Mouse (Mus musculus) left cerebral cortex, adult 9 months (tissue): ENCODE measurements around the gene Pde4d.

Experiments
- DNase-seq, 2 experiments: peaks; one replicate each; pipeline ENCODE4 v3.0.0; 2022; ENCODE audit warnings: low spot score in 2 of 2

Pde4d gene

DNA sequence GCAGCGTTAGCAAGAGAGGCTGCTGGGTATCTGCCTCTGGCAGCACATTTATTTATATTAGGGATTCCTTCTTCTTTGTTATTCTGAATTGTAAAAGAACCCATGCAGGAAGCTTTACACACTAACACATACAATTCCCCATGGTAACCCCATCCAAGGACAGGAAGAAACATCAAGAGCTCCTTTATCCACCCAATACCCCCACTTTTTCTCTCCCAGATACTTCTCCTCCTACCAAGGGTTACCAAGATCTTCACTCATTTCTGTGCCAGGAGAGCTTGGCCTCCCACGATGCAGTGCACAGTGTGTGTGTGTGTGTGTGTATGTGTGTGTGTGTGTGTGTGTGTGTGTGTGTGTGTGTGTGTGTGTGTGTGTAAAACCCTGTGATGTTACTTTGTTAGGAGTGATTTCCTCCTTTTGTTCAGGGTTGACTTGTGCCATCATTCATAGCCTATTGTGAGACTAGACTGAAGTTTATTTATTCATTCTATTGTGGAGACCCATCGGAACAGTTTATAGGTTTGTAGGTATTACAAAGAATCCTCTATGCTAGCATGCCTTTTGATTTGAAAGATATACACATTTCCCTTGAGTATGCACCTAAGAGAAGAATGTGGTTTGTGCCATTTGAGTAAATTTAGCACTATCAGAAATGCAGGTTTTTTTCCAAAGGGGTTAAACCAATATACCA, 846.7 kb downstream of the Pde4d start:
- DNase-seq, result no peak

DNA sequence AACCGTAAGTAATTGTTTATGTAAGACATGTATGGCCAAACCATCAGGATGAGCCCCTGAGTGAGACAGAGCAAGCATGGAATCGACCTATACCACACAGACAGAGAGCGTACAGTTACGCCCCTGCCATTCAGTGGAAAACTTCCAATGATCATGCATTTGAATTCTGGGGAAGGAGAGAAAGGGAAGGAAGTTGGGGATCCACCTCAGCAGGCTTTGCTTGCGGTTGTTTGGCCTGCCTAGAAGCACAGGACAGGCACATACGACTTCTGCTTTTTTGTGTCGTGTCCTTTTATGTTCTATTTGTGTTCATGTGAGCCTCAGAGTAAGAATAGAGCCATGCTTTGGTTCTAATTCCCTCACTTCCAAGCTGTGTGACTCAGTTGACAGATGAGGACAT, 849.1 kb downstream of the Pde4d start:
- no peak for DNase-seq

DNA sequence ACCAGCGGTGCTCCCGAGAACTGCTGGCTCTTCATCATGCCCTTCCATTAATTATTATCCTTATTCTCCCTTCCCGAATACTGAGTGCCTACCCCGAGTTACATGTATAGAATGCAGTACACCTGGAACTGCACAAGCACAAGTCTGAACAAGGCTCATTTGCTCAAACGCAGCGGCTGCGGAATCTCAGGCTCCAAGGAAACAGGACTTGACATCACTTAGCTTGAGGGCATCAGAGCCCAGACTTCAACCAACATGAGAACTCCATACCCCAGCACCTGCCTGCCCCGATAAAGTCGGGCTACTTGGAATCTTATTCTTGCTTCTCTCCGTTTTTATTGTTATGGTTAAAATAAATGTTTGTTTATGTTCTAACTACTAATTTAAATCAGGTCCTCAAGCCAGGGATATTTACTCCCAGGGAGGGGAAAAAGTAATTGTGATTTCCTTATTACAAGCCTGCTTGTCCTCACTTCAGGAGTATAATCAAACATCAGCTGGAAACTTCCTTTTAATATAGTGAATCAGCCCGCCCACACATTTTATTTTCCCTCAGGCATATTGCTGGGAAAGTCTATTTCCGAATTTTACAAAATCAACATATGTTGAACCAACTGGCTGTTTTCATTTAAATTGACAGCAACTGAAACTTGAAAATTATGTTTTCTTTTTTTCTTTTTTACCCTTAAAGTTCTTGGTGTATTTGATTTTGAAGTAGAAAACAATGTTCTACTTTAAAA, 849.9 kb downstream of the Pde4d start:
- peak in 1 of 2 experiments; percentile 10 for DNase-seq

DNA sequence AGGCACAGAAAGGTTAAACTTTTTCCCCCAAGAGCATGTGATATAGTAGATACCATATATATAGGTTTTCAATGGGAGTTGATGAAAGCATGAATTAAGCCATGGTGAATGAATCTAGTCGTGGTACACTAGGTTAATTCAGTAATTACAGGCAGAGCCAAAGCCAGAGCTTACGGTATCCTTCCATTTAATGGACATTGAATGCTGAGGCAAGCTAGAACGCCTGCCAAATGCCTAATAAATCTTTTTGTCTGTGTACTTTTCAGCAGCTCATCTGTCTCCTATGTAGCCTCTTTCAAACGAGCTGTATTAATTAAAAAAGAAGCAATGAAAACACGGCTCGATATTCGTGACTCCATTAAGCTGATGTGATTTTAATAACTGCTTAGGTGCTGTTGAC, 862.8 kb downstream of the Pde4d start:
- DNase-seq, result no peak

DNA sequence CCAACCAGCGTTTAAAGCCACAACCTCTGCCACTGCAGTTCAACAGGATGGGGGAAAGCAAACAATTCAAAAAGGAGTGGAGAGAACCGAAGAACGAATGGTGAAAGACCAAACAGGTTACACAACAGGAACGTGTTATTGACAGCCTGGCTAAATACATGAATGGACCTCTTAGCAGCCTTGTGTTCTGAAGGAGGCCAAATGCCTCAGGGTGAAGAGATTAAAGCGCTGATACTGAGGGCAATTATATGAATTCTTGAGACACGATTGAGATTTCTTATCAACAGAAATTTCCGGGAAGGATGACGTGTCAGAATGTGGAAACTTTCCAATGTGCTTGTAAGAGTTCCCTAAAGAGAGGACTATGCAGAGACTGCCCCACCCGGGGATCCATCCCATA, 865.9 kb downstream of the Pde4d start:
- DNase-seq, result no peak

DNA sequence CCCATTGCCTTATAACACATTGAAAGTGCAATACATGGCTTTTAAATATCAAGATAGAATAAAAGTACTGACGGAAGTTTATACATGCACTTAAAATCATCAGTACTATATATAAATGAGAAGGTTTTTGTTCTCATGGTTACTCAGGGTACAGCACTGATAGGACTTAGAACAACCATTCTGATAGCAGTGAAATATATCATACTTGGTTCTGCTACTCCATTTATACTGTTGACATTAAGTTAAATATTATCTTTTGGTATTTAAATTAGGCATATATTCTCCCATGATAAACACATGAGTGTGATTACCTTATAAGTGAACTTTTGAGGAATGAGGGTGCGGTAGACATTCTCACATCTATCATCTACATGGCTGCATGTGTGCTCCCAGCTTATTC, 867.9 kb downstream of the Pde4d start:
- DNase-seq, result no peak

DNA sequence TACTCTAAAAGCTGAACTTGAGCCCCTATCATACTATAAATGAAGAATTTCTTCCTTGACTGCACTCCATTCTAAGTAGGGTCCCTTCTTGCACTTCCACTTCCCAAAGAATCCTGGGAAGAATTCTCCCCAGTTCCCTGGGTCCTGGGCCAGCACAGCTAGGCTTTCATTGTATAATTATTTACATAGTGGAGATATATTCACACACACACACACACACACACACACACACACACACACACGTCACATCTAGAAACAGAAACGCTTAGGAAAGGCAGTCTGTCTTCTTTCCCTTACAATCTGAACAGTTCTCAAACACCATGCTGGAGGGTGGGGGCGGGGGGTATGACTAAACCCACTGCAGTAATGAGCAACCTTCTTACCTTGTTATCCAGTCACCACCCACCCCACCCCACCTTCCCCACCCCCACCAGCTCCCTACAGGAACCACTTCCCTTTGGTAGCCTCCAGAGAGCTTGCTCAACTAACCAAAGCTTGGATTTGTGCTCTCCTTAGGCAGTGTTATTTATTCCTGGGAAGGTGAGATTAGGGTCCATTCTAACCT, 868.8 kb downstream of the Pde4d start:
- no peak for DNase-seq

DNA sequence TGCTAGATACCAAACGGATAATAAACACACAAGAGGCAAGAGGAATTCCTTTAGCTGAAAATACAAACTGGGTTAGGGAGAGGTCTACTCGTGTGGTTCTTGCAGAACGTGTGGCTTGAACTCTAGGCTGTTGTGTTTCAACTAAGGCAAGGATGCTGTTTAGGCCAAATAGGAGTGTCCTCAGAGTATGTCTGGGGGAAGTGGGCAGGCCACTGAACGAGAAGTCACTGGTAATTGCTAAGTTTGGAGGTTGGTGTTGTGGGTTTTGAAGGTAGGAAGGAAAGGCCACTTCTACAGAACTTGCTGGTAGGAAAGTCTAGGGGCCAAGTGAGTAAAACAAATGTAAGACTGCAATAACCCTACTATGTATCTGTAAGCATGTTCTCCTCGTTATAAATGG, 876.3 kb downstream of the Pde4d start:
- DNase-seq, result no peak

DNA sequence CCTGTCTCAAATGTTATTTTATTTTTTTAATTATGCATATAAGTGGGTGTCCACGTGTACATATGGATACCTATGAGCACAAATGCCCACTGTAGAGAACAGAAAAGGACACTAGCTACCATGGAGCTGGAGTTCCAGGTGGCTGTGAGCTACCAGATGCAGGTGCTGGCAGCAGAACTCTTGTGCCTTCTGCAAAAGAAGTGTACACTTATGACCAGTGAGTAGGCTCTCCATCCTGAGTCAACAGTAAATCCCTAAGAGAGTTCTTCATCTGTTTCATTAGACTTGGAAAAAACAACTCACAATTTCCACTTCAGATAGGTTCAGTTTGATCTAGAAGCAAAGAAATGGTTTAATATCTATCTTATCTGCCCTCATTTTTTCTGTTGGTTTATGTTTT, 881.8 kb downstream of the Pde4d start:
- no peak for DNase-seq

DNA sequence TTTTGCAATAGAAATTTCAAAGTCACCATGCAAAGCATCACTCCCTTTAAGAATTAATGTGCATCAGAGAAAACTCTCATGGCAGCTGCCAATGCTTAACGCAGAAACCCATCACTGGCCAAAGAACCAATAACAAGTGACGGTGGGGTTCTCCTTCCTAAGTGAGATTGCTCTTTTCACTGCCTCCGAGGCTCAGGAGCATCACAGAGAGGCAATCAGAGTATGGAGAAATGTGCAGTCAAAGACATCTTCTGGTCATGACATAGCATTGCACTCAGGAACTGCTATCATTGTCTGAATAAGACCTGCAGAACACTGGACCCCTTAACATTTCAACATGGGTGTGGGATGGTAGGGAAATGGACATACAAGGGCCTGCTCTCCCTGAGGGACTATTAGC, 892.2 kb downstream of the Pde4d start:
- DNase-seq, result no peak

DNA sequence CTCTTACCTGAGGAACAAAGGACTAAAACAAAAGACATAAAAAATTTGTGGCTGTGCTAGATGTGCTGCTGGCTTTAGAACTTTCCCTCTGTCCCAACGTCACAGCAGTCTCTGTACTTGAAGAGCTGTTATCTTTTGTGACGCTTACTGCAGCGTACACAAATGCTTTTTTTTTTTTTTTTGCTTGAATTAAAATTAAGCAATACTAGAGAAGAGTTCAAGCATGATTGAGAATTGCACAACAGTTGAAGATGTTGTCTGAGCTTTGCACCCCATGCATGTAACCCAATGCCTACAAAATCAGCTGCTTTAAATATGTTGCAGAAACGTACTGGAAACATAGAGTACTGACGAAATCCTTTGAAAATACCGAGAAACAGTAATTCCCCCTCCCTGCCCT, 892.7 kb downstream of the Pde4d start:
- DNase-seq, result no peak

DNA sequence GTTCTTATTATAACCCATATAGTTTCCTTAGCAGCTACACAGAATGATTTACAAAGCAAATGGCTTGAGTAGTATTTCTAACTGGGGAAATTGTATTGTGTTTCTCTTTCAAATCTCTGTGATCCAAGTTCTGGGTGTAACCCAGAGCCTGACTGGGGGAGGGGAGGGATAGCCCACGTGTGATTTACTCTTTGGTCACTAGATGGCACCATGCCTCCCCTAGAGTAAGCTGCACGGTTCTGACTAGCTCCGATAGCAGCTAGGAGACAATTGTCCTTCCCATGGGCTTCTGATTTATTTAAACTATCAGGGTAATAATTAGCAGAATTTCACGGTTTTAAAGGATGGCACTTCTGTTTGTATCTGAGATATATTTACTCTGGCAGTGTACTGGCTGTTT, 893.8 kb downstream of the Pde4d start:
- peak; percentile 53 to 87 for DNase-seq

DNA sequence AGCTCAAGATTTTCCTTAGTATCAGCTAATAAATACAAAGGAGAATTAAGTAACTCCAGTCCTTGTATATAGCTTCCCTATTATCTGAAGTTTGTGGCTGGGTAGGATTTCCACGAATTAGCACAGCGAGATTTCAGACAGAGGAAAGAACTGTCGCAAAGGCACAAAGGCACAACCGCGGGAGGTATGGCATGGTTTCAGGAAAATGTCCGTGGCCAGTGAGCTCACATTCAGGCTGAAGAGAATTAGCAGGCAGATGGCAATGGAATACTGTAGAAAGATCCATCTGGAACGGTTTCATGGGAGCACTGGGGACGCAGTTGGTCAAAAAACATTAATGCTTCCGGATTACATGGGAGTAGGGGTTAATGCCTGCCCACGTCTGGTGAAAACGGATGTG, 898.0 kb downstream of the Pde4d start:
- DNase-seq, result no peak

DNA sequence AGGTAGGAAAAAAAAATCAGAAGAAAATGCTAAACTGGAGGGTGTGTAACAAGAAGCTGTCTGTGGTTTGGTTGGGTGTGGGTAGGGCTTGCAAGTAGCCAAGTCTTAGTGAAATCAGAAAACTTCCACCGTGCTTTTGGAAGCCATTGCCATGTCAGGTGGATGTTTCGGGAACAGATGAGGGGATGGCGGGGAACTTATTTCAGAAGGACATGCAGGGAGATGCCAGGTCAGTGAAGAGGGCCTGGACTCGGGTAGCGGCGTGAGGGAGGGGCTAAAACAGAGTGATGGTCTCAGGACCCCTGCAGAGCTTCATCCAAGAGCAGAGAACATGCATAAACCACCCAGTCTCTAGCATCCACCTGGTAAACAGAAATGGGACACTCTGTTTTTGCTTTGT, 898.6 kb downstream of the Pde4d start:
- DNase-seq, result no peak

DNA sequence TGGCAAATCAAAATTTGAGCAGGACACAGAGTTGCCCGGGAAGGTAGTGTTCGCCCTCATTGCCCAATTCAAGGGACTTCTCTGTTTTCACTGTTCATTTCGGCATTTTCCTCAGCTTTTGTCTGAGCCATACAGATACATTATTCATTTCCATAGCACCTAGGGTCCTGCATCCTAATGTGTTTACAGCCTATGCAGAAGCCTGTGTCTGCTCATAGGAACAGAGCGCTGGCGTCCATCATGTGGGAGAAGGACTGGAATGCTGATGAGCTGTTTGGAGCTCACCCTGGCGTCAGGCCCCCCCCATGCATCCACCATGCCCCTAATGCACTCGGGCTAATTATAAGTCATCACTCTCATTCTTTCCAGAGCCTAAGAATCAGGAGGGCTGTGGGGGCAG, 900.4 kb downstream of the Pde4d start:
- DNase-seq, result no peak

DNA sequence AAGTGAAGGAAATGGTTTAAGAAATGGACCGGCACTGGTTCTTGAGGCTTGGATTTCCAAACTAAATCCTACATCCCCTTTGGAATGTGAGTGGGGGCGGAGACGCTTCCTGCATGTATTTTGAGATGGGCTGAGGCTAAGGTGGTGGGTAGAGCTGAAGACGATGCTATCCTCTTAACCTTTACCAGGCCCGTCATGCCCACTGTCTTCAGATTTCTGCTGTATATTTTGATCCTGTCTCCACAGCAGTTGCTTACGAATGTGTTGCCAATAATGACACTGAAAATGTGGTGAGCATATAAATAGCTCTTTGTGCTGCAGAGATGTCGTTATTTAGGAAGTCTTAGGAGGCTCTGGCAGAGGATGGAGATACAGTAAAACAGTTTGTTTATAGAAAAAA, 904.3 kb downstream of the Pde4d start:
- no peak for DNase-seq

DNA sequence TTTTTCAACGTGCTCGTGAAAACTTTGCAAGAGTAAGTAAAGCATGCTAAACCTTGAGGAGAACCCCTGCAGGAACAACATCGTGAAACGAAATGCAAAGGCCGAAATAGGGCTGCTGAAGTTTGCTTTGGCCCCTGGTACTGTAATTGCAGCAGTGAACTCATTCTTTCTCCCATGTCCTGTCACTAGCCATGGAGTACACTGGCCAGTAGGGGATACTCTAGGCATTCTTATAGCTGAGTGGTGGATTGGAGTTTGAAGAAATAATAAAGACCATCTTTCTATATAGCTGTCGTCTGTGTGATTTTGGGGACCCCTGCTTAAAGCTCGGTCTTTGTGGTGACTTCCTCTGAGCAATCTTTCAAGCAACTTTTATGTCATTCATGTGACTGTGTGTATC, 906.5 kb downstream of the Pde4d start:
- no peak for DNase-seq

DNA sequence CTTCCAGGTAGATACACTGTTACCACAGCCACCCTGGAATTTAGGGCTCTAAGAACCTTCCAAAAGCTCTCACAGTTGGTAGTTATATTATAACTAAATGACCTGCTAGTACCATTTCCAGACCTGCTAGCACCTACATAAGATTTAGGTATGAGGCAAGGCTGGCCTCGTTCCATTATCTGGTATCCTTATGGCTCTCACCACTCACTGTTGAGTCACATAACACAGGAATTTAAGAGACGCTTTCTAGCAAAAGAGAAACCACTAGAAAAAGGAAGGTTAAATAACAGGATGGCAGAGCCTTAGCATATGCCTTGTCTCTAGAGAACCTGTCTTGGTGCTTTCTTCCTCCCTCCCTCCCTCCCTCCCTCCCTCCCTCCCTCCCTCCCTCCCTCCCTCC, 910.2 kb downstream of the Pde4d start:
- DNase-seq, result no peak

DNA sequence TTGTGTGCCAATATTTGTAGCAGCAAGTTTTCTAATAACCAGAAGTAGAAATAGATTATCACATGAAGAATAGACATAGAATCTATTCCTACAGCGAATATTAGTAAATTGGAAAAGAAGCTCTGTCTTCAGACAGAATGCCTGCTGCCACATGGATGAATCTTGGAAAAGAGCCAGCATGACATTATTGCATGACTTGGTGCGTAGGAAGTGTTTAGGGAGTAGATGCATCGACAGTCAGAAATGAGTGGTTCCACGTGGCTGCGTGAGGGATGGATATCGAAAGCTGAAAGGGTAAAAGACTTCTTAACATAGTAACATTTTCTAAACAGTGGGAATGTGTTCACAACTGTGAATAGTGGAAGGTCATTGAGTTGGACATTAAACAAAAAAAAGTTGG, 912.6 kb downstream of the Pde4d start:
- DNase-seq, result no peak

DNA sequence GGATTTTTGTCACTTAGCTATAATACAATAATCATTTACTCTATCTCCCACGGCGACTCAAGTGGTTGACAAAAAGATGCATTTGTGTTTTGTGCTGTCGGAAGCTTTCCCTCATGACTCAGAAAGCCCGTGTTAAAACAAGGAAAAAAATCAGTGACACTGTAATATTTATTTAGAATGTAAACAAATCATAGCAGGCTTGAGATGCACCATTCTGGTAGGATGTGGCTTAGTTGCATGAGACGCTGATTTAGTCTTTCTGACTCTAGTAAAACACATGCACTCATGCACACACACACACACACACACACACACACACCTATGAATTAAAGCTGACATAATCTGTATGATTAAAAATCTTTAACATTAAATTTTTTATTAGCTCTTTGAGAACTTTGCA, 924.7 kb downstream of the Pde4d start:
- DNase-seq, result no peak

DNA sequence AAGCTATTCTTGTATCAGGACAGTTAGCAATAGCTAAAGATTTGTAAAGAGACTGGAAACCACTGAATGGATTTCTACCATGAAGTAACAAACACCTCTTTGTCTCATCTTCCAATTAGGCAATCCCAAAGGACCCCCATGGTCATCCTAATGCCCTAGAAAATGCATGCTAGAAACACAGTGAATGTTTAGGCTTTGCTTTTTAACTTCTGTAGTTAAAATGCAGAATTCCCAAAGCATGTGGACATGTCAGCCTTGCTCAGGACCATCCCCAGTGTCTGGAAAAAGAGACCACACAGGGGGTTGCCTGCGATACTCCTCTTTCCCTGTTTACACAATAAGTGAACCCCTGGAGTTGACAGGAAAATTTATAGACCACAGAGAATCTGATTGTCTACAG, 926.9 kb downstream of the Pde4d start:
- no peak for DNase-seq

DNA sequence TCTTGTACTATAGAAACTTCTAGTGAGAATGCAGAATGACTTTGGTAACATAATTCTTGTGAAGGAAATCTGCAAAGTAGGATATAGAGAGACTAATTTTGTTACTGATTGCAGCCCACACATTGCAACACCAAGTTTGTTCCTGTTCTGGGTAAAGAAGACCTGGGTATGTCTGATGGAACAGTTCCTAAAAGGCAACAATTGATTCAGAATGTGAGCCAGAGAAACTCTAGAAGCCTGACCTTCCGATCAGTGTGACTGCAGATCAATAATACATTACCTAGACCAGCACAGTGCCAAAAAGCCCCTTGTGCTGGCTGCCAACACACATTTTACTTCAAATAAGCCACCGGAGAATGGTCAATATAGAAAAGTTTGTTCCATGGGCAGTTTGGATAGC, 930.4 kb downstream of the Pde4d start:
- DNase-seq, result no peak

DNA sequence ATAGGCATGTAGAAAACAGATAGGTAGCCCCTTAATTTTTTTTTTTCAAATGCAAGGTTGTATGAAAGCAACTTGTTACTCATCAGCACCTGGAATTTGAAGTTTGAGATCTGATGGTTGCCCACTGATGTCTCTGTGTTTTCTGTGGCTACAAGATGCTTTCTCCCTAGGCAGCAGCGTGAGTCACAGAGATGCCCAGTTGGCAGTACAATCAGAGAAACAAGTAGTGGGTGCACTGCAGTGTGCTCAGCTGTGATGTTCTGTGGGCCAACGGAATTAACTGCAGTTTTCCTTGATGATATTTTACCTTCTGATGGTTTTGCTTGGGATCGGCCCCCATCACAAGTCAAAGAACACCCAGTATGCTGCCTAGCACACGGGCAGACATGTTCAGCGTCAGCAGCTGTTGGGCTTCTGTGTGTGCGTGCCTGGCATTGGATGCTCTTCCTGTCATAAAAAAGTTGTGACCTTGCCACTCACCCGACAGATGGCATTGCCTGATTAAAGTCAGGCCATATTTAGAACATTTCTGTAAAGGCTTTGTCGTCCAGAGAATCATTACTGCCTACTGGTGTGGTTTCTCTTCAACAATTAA, 939.0 kb downstream of the Pde4d start:
- peak in 1 of 2 experiments; percentile 19 for DNase-seq
